Mouse (Mus musculus): Measurements from ENCODE around the gene Ahnak2.
"Not testable (repeated sequence)": the region's sequence is repeated elsewhere in the genome, so short reads cannot be mapped to it uniquely, and the experiment has no call there.

DNA sequence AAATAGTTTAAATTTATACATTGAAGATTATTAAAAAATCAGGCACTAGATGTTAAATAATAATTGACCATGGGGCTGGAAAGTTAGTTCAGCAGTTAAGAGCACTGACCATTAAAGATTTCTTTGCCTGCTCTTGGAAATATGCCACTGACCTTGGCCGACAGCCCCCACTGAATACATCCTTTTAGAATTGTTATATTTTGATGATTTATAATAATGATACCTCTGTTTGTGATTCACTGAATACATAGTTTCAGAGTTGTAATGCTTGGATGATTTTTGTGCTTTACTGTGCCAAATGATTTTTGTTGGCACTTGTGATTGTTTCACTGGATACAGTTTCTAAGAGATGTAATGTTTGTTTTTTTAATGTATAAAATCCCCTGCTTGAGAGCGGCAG is 39.7 kb upstream of the Ahnak2 start:
- not testable (repeated sequence) for TF ChIP-seq CTCF (IDR thresholded peaks at IDR 0.05; ENCODE audit: borderline replicate concordance, control insufficient read depth, extremely low read depth, insufficient read depth, low read length, poor library complexity); POLR2A (IDR thresholded peaks at IDR 0.05; ENCODE audit: control insufficient read depth, extremely low read depth, insufficient read depth, low read length, poor library complexity)

All from thymus, adult 2 months (tissue).